In the genomic region with DNA sequence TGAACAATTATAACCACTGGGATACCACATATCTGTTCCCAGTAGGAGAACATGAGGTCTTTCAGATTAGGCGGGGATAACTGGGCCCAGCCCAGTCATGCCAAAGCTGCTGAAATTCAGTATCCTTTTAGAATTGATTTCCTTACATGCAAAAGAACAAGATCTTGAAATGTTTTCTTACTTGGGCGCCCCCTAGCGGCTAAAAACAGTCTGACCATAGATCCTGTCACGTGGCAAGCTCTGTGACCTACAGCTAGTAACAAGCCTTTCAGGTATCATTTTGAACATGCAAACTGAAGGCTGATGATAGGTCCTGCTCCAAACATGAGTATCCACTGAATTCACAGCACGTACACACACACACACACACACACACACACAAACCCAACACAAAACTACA, we compare ENCODE assay signal across 1 mouse cellular context.
TF ChIP-seq lines count a peak whose summit lies in the region.

No protein-coding gene starts in this region.

TF ChIP-seq in MEL, 35 proteins besides CTCF, POLR2A, EP300 and RAD21:
- TF ChIP-seq USF1 (IDR thresholded peaks at IDR 0.05; ENCODE audit: low read depth, low read length), result peak; percentile 97
- peak; percentile 58 to 89; a peak in 3 of 4 replicates for TF ChIP-seq USF2 (IDR thresholded peaks at IDR 0.05; ENCODE audit: borderline replicate concordance in 1 of 2, insufficient read depth in 1 of 2, low read depth in 1 of 2, low read length in 2 of 2)
- TF ChIP-seq NRF1 (IDR thresholded peaks at IDR 0.05; ENCODE audit: insufficient read depth, low read depth, low read length, poor library complexity, severe bottlenecking), result no peak
- no peak for TF ChIP-seq RCOR1 (IDR thresholded peaks at IDR 0.05; ENCODE audit: low read depth, low read length)
- peak; percentile 56; the same call in 1 of the 2 replicates for TF ChIP-seq SIN3A (IDR thresholded peaks at IDR 0.05; ENCODE audit: low read length)
- no peak for TF ChIP-seq POLR2AphosphoS2 (IDR thresholded peaks at IDR 0.05; ENCODE audit: low read length)
- TF ChIP-seq MEF2A (IDR thresholded peaks at IDR 0.05; ENCODE audit: extremely low read depth, insufficient replicate concordance, low read depth, low read length, poor library complexity, severe bottlenecking), result no peak
- TF ChIP-seq GABPA (IDR thresholded peaks at IDR 0.05; ENCODE audit: low read depth, low read length), result no peak
- TF ChIP-seq CHD2 (IDR thresholded peaks at IDR 0.05; ENCODE audit: low read length), result no peak
- no peak for TF ChIP-seq POLR2AphosphoS5 (IDR thresholded peaks at IDR 0.05; ENCODE audit: borderline replicate concordance, low read depth, low read length)
- no peak for TF ChIP-seq MYB (IDR thresholded peaks at IDR 0.05; ENCODE audit: low read depth, low read length)
- no peak for TF ChIP-seq ZKSCAN1 (IDR thresholded peaks at IDR 0.05; ENCODE audit: low read depth, low read length)
- TF ChIP-seq UBTF (IDR thresholded peaks at IDR 0.05; ENCODE audit: borderline replicate concordance, insufficient read depth, low read depth, low read length), result no peak
- 0 out of 2 replicates have a peak, but pooled peaks have one; percentile 13 for TF ChIP-seq ZNF384 (IDR thresholded peaks at IDR 0.05; ENCODE audit: low read depth, low read length)
- peak; percentile 85 for TF ChIP-seq ZC3H11A (IDR thresholded peaks at IDR 0.05; ENCODE audit: low read depth, low read length)
- TF ChIP-seq TBP (IDR thresholded peaks at IDR 0.05; ENCODE audit: low read depth, low read length), result 0 out of 2 replicates have a peak, but pooled peaks have one; percentile 28
- TF ChIP-seq HCFC1 (IDR thresholded peaks at IDR 0.05; ENCODE audit: low read depth, low read length), result peak; percentile 36; the same call in 1 of the 2 replicates
- TF ChIP-seq MAZ (IDR thresholded peaks at IDR 0.05; ENCODE audit: low read depth, low read length), result no peak
- no peak for TF ChIP-seq CHD1 (IDR thresholded peaks at IDR 0.05; ENCODE audit: low read depth, low read length)
- TF ChIP-seq ETS1 (IDR thresholded peaks at IDR 0.05; ENCODE audit: low read depth, low read length), result no peak
- peak; percentile 94 for TF ChIP-seq MAX (IDR thresholded peaks at IDR 0.05; ENCODE audit: low read length)
- TF ChIP-seq JUND (IDR thresholded peaks at IDR 0.05; ENCODE audit: low read depth, low read length), result no peak
- TF ChIP-seq TCF12 (IDR thresholded peaks at IDR 0.05; ENCODE audit: low read depth, low read length), result no peak
- no peak for TF ChIP-seq TAL1 (IDR thresholded peaks at IDR 0.05; ENCODE audit: low read length)
- TF ChIP-seq MAFK (IDR thresholded peaks at IDR 0.05; ENCODE audit: borderline replicate concordance, low read depth, low read length), result no peak
- TF ChIP-seq NELFE (IDR thresholded peaks at IDR 0.05; ENCODE audit: low read depth, low read length), result no peak
- no peak for TF ChIP-seq GATA1 (IDR thresholded peaks at IDR 0.05; ENCODE audit: low read depth, low read length)
- no peak for TF ChIP-seq KAT2A (conservative IDR thresholded peaks at IDR 0.05; ENCODE audit: low read depth, low read length)
- peak; percentile 84; the same call in 1 of the 2 replicates for TF ChIP-seq BHLHE40 (IDR thresholded peaks at IDR 0.05; ENCODE audit: borderline replicate concordance, low read depth, low read length)
- peak; percentile 87 for TF ChIP-seq MXI1 (IDR thresholded peaks at IDR 0.05; ENCODE audit: low read depth, low read length)
- no peak for TF ChIP-seq ZMIZ1 (IDR thresholded peaks at IDR 0.05; ENCODE audit: low read depth, low read length)
- TF ChIP-seq SMC3 (IDR thresholded peaks at IDR 0.05; ENCODE audit: low read depth, low read length), result peak; percentile 87
- no peak for TF ChIP-seq ELF1 (IDR thresholded peaks at IDR 0.05; ENCODE audit: low read depth, low read length)
- no peak for TF ChIP-seq E2F4 (IDR thresholded peaks at IDR 0.05; ENCODE audit: borderline replicate concordance, low read depth, low read length)
- peak; percentile 98 for TF ChIP-seq MYC (IDR thresholded peaks at IDR 0.05; ENCODE audit: low read depth, low read length)
TF ChIP-seq in MEL: peak in this region for 12.
